Mouse (Mus musculus) heart, adult 2 months (tissue): ENCODE results near the gene Rbm15.

Source experiments
- CTCF ChIP-seq: fragments of 200-600 bp; IDR thresholded peaks from 2 replicates; pipeline ENCODE4 v1.8.1; 2022; ENCODE audit warnings: antibody characterized with exemption, mild to moderate bottlenecking, moderate library complexity
- EP300 ChIP-seq: fragments of 200-500 bp; IDR thresholded peaks from 2 replicates; pipeline ENCODE4 v1.6.1; 2011; ENCODE audit warnings: low read depth, low read length, control low read depth; ENCODE audit not compliant: insufficient read depth
- POLR2A ChIP-seq: fragments of 200-500 bp; IDR thresholded peaks from 2 replicates; pipeline ENCODE4 v1.6.1; 2011; ENCODE audit warnings: mild to moderate bottlenecking, low read depth, low read length, control low read depth; ENCODE audit not compliant: insufficient read depth

- TF ChIP-seq POLR2A (no peak), CTCF (no peak), EP300 (no peak)
Measured at GRCm38 (mm10) chr3:107334202-107334934, 895 bp upstream of the Rbm15 start.
